Mouse (Mus musculus): ENCODE measurements around the gene Lbh. TPM values are rescaled to one million over a fixed set of nuclear protein-coding genes. Genes with fewer than 3 reads are reported as not detected.
A peak's percentile ranks its signal among the peaks of the same experiment; 100 is the strongest.

The Lbh gene
- total and polyA plus RNA-seq, 2 experiments from 2014 or later = 28.5 to 478 TPM

DNA sequence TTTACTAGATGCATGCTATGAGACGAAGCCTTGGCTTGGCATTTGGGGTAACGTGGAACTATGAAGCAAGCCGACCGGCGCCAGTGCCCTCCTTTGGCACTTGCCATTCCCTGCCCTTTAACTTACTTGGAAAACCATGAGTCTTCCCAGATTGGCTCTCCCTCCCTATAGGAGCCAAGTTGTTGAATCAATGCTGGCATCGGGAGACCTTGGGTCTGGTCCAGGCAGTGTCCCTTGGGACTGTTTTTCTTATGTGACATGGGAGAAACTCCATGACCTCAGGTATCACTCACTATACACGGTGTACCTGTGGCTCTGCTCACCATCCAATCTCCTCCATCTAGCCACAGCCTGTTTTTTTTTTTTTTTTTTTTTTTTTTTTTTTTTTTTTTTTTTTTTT, 65.4 kb downstream of the Lbh start:
- H3K4me1 ChIP-seq (ENCODE audit: control insufficient read depth, insufficient read depth) = peaks cover 9% of the 10 kb centered on the region
- ATAC-seq (ENCODE audit: insufficient read depth, low read depth) (no peak), DNase-seq (ENCODE audit: low spot score) (no peak)
- TF ChIP-seq EP300 (IDR thresholded peaks at IDR 0.05; ENCODE audit: low read depth) (no peak), CTCF (IDR thresholded peaks at IDR 0.05; ENCODE audit: low read depth) (no peak)
- WGBS = 86% methylated on average over 7 of the region's 7 CpGs
- H3K36me3 ChIP-seq (replicated peaks; ENCODE audit: control insufficient read depth, insufficient read depth, low read length) = no peaks in the 10 kb centered on the region
- no peak overlapping the region for H3K4me2 ChIP-seq (ENCODE audit: low read depth, low read length)
- no peaks in the 10 kb centered on the region for H3K27me3 ChIP-seq (ENCODE audit: control insufficient read depth, insufficient read depth, low read length)
- H3K9me3 ChIP-seq (replicated peaks; ENCODE audit: control insufficient read depth, low read length) = no peaks in the 10 kb centered on the region
- H3K27ac ChIP-seq (ENCODE audit: low read depth) = no peak overlapping the region
- no peak overlapping the region for H3K9ac ChIP-seq (replicated peaks; ENCODE audit: low read depth, low read length)
- H3K4me3 ChIP-seq (ENCODE audit: low read depth, low read length) = no peak overlapping the region

DNA sequence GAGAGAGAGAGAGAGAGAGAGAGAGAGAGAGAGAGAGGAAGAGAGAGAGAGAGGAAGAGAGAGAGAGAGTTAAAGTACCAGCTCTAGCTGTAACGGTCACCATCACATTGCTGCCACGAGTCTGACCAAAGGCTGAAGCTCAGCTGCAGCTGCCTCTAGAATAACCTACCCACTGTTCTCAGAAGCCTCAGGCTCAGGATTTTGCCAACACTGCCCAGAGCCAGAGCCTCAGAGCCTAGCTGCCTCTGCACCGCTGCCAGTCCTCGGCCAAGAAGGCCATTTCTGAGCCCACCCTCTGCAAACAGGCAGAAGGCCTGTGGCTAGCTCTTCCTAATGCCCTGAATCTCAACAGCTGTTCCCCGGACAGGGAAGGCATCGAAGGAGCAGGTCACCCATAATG, 70.9 kb downstream of the Lbh start:
- Histone ChIP-seq H3K4me2 (ENCODE audit: low read depth, low read length) (no peak overlapping the region), H3K9ac (replicated peaks; ENCODE audit: low read depth, low read length) (no peak overlapping the region), H3K27ac (ENCODE audit: low read depth) (peak overlapping the region; percentile 5; the same call in 1 of the 2 replicates), H3K4me3 (ENCODE audit: low read depth, low read length) (no peak overlapping the region), H3K36me3 (replicated peaks; ENCODE audit: control insufficient read depth, insufficient read depth, low read length) (no peaks in the 10 kb centered on the region), H3K9me3 (replicated peaks; ENCODE audit: control insufficient read depth, low read length) (no peaks in the 10 kb centered on the region), H3K4me1 (ENCODE audit: control insufficient read depth, insufficient read depth) (no peaks in the 10 kb centered on the region), H3K27me3 (ENCODE audit: control insufficient read depth, insufficient read depth, low read length) (no peaks in the 10 kb centered on the region)
- ATAC-seq (ENCODE audit: insufficient read depth, low read depth) = no peak
- WGBS = 61% methylated on average over 6 of the region's 6 CpGs
- DNase-seq (ENCODE audit: low spot score) = no peak
- no peak for TF ChIP-seq CTCF (IDR thresholded peaks at IDR 0.05; ENCODE audit: low read depth)
- no peak for TF ChIP-seq EP300 (IDR thresholded peaks at IDR 0.05; ENCODE audit: low read depth)

Other genes with a start within 250 kb of the Lbh start
- gene Ypel5, start 81.9 kb upstream of the Lbh start, total RNA-seq (2014; rRNA removed; ENCODE audit: low replicate concordance) = 32.5 and 39.0 TPM in 2 replicates
- 63.3 and 74.6 TPM in 2 replicates for gene Ypel5, start 81.9 kb upstream of the Lbh start, polyA plus RNA-seq (2015; fragmentation: Nextera tagmentation; extraction: Ambion mirVana)
- gene Lclat1, start 189.7 kb downstream of the Lbh start, total RNA-seq (2014; rRNA removed; ENCODE audit: low replicate concordance) = 218 and 225 TPM in 2 replicates
- 31.5 and 32.8 TPM in 2 replicates for gene Lclat1, start 189.7 kb downstream of the Lbh start, polyA plus RNA-seq (2015; fragmentation: Nextera tagmentation; extraction: Ambion mirVana)